Mouse (Mus musculus): ENCODE data around the gene Eipr1.
"Not testable (repeated sequence)": the region's sequence is repeated elsewhere in the genome, so short reads cannot be mapped to it uniquely, and the experiment has no call there.

Gene Eipr1

DNA sequence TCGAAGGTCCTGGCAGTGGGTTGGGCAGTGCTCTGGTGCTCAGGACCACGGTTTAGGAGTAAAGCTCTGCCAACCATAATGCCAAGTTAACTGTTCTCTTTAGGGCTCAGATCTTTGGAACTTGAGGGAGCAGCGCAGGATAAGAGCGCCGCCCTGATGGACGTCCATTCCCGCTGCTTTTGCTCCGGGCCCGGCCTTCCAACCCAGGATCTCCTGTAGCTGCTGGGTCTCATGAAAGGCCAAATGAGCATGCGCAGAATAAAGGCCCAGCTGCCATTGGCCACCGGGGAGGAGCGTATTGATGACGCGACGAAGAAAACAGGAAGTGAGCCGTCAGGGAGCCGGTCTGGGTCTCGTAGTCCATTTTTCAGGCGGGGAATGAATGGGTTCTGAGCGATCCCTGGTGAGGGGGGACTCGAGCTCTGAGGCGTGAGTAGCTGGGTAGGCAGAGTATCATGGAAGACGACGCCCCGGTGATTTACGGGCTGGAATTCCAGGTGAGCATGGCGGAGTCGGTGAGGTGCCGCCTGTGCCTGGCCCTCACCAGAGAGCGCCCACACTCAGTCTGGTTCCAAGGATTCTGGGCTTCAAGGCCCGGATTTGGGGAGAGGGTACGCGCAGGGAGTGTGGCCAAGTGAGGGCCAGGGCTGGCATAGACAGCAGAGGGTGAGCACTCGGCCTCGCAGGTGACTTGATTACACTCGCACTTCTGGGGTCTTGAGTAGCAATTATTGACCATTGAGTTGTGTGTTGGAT is at the start of gene Eipr1:
Gene Eipr1 (plus strand): TSS at position 296 of the 756 bp plus-strand sequence.
- peak; percentile 91 to 95 for DNase-seq

GRCm38 (mm10) chr12:28704381-28704780 is 47.2 kb upstream of the Eipr1 start:
- DNase-seq = peak; percentile 11 to 22

DNA sequence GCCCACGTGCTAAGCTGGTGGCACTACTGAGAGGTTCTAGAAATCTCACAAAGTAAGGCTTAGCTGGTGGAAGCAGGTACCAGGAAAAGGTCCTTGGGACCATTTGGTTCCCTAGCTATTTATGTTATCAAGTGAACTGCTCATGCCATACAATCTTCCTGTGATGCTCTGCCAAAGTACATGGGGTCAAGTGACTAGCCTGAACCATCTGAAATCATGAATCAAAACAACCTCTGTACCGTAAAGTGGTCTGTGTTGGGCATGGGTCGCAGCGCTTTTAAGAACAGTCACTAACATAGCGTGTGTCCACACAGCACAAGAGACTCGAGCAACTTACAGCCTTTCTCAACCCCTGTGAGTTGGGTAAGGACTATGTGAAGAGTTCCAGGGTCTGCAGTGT is 46.4 kb upstream of the Eipr1 start:
- no peak for DNase-seq

GRCm38 (mm10) chr12:28708154-28708553 is 43.4 kb upstream of the Eipr1 start:
- no peak for DNase-seq

- no peak for DNase-seq
Measured at GRCm38 (mm10) chr12:28710566-28711185, 40.9 kb upstream of the Eipr1 start.

DNA sequence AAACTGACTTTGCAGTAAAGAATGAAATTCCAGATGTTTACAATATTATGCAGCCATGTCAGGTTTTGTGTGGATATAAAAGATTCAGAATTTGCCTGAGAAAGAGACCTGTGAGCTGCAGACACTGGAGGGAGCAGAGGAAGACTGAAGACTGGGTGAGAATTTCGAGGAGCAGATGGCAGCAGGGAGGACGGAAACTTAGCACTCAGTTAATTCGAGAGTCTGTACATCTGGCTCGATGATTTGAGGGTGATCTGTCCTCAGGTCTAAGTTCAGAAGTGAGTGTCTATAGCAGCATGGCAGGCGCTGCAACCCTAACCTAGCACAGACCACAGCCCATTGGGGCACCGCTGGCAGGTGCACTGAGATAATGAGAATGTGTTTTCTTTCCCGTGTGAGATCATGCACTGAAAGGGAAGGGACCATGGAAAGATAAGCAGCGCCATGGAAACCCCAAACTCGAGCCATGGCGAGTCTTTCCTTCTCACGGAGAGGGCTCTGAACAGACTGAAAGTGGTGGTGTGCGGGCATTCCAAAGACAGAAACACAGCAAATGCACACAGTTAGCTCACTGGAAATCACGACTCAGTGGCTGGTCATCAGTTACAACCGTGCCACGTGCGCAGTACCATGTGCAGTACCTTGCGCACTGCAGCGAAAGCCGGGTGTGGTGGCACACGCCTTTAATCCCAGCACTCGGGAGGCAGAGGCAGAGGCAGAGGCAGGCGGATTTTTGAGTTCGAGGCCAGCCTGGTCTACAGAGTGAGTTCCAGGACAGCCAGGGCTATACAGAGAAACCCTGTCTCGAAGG is 36.6 kb upstream of the Eipr1 start:
- no peak for DNase-seq

DNA sequence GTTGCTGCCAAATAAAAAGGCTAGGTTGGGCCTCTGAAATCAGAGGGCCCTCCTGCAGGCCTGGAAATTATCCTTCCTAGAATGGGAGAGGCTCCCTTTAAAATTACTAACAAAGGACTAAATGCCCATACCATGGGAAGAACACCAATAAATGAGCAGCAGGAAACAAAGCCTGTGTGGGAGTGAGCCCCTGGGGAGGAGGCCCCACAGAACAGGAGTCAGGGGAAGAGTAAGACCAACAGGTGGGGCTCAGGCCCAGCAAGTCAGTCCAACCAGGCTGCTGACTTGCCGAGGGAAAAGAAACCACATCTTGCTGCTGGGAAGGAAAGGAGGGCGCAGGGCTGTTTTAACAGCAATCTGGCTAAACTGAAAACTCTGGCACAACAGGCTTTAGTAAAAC is 34.5 kb upstream of the Eipr1 start:
- DNase-seq = no peak

DNA sequence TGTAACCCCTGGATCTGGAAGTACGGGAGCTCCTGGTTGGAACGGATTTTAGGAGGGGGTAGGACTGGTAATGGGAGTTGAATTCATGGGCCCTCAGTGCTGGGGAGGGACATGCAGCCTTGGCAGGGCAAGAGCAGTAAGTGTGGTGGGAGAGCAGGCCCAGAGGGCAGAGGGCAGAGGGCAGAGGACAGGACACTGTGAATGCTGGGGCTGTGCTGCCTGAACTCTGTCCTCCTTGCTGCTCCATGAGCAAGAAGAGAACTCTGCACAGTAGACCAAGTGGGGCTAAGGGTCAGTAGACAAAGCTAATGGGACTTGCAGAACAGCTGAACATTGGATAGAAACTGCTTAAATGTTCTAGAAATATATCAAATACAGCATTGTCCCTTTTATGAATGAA is 33.5 kb upstream of the Eipr1 start:
- DNase-seq = peak; percentile 59 to 60

DNA sequence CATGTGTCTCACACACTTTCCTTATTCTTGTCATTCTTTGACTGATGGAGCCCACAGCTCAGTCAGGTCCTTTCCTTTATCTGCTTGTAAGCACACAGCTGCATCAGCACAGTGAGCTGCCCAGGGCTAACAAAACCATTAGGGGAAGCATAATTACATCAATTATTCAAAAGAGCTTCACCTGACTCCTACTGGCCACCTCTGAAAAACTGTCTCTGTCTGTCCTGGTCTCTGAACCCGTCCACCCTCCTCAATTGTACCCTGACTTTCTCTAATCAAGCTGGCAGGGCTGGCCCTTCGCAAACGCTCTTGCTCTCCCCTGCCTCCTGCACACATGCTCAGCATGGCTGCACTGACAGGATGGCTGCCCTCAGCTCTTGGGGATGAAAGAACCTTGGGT is 27.2 kb upstream of the Eipr1 start:
- no peak for DNase-seq

- DNase-seq = no peak
Measured at GRCm38 (mm10) chr12:28726204-28726603, 25.4 kb upstream of the Eipr1 start.

DNA sequence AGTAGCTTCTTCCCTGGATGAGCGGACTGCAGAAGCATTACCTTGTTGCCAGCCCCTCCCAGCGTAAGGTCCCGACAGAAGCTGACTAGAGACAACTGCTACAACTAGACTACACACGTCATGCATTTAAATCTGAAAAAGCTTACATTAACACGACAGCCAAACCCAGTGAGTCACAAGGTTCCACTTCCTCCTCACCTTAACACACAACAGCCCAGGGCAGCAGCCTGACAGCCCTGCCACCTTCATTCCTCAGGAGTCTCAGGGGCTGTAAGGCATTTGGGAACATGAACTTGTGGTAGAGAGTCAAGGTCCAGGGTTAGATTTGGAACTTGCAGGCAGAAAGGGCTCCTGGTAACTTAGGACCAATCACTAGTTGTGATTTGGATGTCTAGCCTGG is 24.5 kb upstream of the Eipr1 start:
- no peak for DNase-seq

DNA sequence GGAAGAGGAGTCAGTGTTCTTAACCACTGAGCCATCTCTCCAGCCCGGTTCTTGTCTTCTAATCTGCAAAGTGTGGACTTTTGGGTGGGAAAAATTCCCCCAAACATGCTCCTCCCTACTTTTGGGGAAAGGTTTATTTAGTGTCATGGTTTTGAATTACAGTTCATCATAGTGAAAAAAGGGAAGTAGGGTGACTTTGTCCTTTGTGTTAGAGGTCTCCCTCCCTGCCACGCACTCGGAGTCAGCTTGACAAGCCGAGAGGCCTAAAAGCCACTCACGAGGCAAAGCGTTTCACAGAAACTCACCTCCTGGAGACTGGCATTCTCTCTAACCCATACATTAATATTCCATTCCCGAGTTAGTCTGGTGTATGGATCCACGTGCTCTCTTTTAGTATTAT is 19.0 kb upstream of the Eipr1 start:
- no peak for DNase-seq

GRCm38 (mm10) chr12:28733520-28734245 is 17.9 kb upstream of the Eipr1 start:
- not testable (repeated sequence) for DNase-seq

GRCm38 (mm10) chr12:28734271-28734670 is 17.3 kb upstream of the Eipr1 start:
- no peak for DNase-seq

- no peak for DNase-seq
Measured at GRCm38 (mm10) chr12:28735293-28735692, 16.3 kb upstream of the Eipr1 start.

DNA sequence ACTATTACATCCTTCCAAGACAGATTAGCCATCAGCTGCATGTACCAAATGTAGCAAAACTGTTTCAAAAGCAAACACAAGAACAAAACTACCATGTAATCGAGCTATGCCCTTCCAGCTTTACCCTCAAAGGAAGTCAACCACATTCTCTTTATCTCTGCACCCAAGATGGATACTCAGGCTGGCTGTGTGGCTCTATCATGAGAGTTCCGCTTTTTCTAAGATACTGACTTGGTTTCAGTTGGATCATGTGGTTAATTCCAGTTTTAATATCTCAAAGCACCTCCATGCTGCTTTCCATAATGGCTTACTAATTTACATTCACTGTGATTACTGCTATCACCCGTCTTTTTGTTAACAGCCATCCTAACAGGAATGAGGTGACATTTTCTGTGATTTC is 8.3 kb upstream of the Eipr1 start:
- no peak for DNase-seq

DNA sequence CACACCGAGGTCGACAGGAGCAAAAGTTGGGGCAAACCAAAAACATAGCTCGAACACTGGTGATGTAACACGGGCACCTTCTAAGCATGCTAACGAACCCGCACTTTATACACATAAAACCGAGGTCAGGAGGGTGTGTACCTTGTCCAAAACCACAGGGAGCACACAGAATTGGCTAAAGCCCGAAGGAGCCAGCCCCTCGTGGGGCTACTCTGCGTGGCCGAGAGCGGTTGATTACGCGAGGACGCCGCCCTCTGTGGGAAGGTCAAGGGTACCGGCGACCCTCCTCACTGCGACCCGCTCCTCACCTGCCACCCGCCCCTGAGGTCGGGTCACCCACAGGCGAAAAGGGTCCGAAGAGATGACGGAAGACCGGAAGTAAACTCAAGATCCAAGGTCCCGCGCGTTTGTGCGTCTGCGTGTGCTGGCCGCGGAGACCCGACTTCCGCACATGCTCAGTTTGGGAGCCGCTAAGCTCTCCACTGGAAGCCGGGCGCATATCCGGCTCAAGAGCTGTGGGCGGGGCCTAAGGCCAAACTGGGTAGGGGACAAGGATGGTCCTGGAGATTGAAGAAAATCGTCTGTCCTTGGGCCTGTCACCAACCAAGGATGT is 1.5 kb upstream of the Eipr1 start, which contains the start of gene Trappc12:
Gene Trappc12 (minus strand): TSS at position 452 of the 613 bp plus-strand sequence.
- DNase-seq = peak; percentile 93 to 95

- no peak for DNase-seq
Measured at GRCm38 (mm10) chr12:28750876-28751275, 727 bp upstream of the Eipr1 start.

GRCm38 (mm10) chr12:28756019-28756418 is 4.4 kb downstream of the Eipr1 start:
- DNase-seq = peak; percentile 39 to 58

DNA sequence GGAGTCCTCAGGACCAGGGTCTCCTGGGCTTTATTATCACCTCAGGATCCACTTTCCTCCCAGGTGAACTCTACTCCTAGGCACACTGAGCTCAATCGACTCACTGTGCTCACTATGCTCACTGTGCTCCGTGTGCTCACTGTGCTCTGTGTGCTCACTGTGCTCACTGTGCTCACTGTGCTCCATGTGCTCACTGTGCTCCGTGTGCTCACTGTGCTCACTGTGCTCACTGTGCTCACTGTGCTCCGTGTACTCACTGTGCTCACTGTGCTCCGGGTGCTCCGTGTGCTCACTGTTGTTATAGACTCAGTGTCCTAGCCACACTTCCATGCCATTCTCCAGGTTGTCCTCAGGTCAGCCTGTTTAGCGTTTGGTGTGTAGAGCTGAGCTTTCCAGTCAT is 18.4 kb downstream of the Eipr1 start:
- no peak for DNase-seq

GRCm38 (mm10) chr12:28773815-28774214 is 22.2 kb downstream of the Eipr1 start:
- no peak for DNase-seq

GRCm38 (mm10) chr12:28775120-28775519 is 23.5 kb downstream of the Eipr1 start:
- no peak for DNase-seq
